Mouse (Mus musculus) liver, postnatal 0 days (tissue): ENCODE data around the gene Sft2d1.

Experiments used
- CTCF ChIP-seq: sonication (generic); IDR thresholded peaks from 2 replicates; pipeline ENCODE4 v1.5.1; 2016; ENCODE audit warnings: antibody characterized with exemption, low read depth
- EP300 ChIP-seq: IDR thresholded peaks from 2 replicates; pipeline ENCODE4 v1.6.1; 2016; ENCODE audit warnings: antibody characterized with exemption, low read depth, mild to moderate bottlenecking

DNA sequence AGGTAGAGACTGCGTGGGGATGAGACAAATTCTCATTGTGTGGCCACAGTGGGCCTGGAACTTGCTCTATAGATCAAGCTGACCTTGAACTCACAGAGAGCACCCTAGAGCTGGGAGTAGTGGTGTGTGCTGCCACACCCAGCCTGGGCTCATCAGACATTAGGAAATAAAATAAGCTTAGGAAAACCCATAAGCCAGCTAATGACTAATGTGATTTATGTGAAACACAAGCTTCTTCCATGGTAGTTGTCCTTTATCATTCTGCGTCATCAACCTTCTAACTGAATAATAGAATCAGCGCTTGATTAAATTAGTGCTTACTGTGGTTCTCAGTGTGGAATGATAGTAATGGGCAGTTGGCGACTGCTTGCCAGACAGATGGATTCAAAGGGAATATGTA is 23.9 kb upstream of the Sft2d1 start:
- no peak for TF ChIP-seq CTCF
- no peak for TF ChIP-seq EP300
